Mouse (Mus musculus) R1 (cell line): ENCODE results near the gene Mapkapk2.
A peak's percentile ranks its signal among the peaks of the same experiment; 100 is the strongest.

ENCODE experiments used
- DNase-seq: peaks from one replicate; pipeline ENCODE4 v3.0.0-alpha.2; 2018; ENCODE audit warnings: low read depth, low spot score

The Mapkapk2 gene

DNA sequence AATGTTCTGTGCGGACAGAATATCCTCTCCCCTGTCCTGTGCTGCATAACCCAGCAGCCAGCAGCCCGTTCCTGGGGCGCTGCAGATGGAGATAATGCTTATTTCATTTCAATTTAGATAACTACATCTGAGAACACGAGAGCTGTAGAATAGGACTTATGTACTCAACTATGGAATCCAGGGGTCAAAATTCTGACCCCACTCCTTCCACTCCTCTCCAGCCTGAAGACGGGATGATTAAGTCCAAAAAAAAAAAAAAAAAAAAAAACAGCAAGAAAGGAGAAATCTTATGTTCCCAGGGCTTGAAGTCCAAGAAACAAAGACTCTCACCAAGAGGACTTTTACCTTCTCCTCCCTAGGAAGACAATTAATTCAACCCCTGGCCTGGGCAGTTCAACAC, 14.5 kb downstream of the Mapkapk2 start:
- no peak for DNase-seq

DNA sequence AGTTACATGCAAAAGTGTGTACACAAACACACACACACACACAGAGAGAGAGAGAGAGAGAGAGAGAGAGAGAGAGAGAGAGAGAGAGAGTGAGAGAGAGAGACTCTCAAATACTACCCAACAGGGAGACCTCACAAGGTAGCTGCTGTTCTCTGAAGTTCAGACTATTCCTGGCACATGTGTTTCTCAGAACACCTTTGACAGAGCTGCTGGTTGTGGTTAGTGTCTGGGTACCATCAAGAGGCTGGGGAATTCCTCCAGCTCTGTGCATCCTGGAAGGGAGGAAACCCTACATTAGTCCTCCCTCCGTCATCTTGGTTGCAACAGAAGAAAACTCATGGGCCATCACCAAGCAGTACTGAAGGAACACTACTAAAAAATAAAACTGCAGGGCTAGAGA, 16.9 kb downstream of the Mapkapk2 start:
- DNase-seq, result no peak

DNA sequence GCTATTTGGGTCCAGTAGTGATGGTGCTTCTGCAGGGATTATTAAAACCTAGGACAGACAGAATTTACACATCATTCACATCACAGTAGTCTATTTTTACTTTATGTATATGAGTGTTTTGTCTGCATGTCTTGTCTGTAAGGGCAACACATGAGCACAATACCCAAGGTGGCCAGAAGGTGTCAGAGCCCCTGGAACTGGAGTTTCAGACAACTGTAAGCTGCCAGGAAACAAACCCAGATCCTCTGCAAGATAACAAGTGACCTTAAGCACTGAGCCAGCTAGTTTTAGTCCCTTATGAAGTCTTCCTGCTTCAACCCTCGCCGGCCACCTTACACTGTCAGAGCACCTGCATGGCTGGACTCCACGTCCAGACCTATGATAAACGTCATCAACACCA, 17.9 kb downstream of the Mapkapk2 start:
- peak; percentile 27 for DNase-seq

DNA sequence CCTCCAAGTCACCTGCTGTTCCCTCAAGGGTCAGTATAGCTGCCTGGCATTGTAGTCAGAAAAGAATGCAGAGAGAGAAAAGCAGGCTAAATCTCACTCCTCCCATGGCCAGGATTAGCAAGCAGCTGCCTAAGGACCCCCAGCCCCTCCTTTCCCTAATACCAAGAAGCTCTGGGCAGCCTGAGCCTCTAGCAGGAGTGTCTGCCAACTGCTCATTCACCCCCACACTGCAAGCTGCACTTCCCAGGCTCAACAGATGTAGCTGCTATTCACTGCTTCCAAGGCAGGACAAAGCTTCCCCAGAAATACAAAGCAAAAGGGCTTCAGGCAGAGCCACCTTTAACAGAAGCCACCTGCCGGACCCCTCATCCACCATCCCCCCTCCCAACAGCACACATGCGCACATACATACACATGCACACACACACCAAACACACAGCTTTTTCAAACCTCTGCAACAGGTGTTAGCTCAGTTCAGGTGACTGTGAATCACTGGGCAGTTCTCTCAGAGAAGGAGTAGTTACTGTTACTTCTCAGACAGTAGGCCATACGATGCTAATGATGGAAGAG, 18.8 kb downstream of the Mapkapk2 start:
- no peak for DNase-seq

DNA sequence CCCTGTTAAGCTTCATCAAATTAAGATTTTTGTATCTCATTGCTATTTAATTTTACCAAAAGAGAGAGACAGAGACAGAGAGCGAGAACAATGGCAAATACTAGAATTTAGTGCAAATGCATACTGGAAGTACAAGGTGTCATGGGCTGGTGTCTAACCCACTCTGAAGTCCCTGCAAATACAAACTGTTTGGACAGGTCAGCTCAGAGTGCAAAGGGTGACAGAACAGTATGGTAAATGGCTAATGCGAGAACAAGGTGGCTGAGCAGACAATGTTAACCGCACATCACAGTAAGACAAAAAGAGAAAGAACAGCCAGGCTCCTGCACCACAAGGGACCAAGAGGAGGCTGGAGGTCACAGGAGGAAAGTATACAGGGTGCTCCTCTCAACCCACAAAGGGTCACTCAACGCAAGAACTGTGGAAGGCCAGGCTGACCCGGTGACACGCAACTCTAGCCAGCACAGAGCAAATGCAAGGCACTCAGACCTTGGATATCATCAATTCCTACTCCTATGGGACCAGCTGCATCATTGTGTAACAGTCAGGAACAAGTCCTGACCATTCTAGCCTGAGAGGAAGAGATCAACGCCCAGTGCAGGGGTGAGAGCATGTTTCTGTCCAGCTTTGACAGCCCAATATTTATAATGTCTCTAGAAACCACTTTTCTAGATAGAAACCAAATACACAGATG, 22.4 kb downstream of the Mapkapk2 start:
- no peak for DNase-seq

DNA sequence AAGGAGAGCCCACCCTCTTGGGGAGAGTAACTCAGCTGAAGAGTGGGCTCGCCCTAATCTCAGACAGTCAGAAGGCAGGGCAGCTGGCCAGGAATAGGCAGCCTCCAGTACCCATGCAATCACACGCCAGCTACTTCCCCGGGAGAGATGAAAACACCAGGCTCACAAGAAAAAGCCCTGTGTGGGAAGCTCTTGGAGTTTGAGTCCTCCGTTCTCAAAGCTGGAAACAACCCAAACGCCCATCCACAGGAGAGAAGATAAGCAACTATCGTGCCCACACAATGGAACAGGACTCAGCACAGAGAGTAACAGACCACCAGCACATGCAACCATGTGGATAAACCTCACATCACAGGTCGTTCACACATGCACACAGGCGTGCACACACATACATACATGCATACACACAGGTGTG, 23.1 kb downstream of the Mapkapk2 start:
- DNase-seq, result no peak

DNA sequence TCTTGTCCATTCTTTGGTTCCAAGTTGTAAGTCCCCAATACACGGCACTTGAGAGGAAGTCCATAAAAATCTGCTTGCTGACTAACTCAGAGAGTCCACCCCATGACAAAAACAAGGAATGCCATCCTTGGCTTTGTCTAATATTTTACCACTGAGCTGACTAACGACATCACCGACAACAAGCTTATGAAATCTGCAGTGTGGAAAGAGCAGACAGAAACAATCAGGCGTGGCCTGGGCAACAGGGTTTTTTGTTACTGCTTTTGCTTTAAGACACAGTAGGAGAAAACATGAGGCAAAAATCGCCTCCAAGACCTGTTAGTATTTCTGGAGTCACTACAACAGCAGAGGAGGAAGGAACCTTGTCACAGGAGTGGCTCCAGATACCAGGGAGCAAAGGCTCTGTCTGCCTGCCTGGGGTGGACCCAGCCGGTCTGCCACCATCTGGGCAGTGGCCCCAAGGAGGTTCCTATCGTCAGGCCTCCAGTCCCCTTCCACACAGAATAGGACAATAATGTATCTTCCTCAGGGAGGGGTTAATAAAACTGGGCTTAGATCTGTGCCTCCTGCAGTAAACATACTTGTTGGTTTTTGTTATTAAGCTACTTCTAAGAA, 25.1 kb downstream of the Mapkapk2 start:
- DNase-seq, result no peak

DNA sequence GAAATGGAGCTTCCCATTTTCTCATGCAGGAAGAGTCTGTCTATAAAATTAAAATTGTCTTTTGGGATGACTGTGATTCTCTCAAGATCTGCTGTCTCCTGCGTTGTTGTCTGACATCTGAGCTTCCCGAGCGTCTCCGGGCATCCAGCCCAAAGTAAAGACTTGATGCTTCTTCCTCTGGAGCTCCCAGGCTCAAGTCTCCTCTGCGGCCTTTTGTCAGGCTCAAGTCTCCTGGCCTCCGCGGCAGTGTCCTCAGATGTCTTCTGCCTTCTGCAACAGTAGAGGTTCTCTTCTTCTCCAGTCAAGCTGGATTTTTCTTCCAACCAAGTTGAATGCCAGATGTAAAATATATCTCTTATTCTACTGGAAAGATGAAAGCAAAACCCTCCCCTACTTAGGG, 28.6 kb downstream of the Mapkapk2 start:
- no peak for DNase-seq

DNA sequence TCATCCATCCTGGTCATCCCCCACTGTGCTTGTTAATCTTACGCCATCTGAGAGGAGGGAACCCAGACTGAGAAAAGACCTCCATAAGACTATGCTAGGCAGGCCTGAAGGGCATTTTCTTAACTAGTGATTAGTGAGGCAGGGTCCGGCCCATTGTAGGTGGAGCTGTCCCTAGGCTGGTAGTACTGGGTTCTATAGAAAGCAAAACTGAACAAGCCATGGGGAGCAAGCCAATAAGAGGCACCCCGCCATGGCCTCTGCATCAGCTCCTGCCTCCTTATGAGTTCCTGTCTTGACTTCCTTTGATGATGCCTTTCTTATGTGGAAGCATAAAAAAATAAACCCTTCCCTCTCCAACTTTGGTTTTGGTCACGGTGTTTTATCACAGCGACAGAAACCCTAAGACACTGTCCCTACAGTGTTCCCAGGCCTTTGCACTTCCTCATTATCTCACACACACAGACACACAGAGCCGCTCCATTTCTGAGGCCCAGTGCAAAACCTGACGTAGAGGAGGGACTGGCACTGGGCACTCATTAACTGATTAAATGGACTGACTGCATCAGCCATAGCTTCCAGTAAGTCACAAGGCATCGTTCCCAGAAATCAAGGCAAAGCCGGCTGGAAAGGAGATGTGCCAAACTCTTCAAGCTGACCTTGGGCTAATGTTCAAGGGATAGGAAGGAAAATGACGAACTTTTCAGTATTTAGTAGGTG, 29.5 kb downstream of the Mapkapk2 start:
- no peak for DNase-seq

DNA sequence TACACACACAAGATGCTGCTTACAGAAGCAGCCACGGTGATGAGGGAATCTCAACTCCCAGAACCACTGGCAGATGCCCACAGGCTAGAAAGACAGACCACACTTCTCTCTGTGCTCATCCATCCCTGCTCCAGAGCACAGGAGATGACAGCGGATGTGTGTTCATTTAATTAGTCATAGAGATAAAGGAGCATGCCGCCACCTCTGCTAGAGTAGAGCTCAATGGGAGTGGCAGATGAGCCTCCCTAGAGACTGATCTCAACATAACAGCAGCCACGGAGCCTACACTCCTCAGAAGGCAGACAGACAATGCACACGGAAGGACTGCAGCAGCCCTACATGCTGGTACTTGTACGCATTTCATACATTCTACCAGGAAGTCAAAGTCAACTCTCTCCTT, 33.4 kb downstream of the Mapkapk2 start:
- DNase-seq, result no peak

DNA sequence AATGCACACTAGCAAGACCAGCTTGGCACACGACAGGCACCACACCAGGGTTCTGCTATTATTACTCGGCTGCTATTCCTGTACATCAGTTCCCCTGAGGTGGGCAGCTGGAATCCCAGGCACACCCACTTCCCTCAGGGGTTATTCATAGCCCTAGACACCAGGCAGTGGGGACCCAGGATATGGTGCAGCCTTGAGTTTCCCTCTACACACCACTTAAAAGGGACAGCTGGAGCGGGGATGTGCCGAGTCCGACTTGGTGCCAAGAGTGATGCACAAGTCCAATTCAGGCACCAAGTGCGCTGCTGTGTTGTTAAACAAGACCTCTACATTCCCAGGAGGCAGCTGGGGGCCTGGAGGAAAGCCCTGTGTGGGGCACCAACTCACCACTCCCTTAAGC, 34.8 kb downstream of the Mapkapk2 start:
- no peak for DNase-seq

DNA sequence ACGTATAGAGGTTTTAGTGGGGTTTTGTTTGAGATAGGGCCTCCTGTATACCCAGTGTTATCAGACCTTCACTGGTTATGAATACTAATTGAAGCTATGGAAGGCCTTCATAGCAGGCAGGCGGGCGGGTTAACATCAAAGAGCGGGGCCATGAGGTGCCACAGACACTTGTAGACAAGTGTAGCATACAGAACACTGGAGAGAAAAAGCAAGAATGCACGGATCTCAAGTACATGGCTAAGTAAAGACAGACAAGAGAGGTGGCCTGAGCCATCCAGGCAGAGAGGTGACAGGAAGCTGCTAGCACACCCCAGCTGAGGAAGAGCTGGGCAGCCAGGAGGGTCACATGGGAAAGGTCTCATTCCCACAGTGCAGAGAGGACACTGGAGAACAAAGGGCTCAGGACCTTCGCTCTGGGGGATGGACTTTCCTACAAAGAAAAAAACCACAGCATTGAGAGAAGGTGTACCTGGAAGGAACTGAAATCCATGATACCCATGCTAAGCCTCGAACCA, 35.8 kb downstream of the Mapkapk2 start:
- no peak for DNase-seq

DNA sequence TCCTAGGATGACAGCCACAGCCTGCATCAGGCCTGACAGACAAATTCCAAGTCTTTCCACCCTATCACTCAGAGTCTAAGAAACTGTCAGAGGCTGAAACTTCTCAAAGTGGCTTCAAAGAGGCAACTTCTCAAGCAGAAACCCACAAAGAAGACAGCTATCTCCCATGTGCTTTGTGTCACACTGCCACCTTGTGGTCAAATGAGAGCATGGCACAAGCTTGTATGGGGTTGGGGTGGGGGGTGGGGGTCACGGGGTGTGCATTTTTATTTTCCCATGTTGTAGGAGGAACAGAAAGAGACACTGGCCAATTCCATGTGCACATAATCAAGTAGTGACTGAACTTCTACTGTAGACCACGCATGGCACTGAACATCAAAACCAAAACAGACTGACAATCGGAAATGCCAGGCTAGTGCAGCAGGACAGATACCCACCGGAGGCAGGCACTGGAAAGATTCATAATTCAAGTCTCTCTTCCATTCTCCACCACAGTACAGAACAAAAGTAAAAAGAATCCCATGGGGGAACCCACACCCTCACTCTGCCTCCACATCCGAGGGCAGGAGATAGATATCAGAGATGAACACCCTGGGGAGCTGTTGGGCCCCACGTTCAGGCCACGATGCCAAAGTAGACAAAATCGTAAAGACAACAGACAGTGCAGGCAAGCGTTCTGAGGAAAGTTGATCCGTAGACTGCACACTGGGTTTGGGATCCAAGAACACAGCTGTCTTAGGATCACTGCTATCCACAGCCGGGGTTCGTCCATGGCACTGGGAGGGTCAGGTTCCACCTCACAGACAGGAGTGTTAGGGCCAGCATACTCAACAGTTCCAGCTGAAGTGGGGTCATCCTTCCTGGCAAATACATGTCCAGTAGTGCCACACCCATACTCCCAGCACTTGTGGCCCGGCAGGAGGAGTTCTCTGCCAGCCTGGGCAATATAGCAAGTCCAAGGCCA, 37.1 kb downstream of the Mapkapk2 start:
- peak; percentile 56 for DNase-seq

DNA sequence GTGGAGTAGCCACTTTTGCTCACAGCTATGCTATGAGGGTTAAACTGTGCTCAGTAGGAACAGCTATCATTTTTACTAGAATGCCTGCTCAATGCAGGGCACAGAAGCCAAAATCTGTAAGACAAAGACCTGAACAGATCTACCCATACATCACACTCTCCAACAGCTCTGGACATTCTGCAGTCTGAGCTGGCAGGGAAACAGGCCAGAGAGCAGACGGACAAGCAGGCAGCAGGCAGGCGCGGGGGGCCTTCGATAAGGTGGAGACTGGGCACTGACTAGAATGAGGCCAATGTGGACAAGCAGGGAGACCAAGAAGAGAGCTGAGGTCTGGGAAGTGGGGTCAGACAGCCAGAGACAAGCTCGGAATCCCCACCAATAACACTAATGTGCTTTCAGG, 37.8 kb downstream of the Mapkapk2 start:
- no peak for DNase-seq

DNA sequence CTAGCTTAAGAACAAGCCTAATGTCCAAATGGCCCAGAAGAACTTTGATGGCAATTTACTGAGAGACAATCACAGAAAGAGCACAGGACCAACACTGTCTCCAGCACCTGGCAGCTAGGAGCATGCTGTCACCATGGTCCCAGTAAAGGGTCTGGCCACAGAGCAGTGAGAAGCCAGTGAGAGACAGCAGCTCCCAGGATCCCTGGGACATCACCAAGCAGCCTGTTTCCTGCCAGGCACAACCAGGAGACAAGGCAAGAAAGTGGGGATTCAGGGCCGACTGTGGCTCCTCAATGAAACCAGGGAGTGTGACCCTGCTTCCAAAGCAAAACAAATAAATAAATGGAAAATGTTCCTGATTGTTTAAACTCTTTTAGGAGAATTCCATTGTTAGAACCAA, 38.2 kb downstream of the Mapkapk2 start:
- no peak for DNase-seq

DNA sequence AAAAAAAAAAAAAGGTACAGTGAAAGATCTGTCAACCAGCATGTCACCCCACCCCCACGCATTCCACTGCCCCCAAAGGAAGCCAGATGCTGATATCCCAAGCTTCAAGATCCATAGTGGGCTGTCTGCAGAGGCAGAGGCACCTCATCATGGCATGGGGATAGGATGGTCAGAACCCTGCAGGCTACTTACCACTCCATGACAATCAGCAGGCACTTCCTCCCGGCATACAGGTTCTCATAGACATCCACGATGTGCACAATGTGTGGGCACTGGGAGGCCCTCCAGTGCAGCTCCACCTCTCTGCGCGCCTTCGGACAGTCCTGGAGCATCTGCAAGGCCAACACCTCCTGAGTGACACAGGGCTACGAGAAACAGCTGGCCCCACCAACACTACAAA, 39.2 kb downstream of the Mapkapk2 start:
- no peak for DNase-seq

DNA sequence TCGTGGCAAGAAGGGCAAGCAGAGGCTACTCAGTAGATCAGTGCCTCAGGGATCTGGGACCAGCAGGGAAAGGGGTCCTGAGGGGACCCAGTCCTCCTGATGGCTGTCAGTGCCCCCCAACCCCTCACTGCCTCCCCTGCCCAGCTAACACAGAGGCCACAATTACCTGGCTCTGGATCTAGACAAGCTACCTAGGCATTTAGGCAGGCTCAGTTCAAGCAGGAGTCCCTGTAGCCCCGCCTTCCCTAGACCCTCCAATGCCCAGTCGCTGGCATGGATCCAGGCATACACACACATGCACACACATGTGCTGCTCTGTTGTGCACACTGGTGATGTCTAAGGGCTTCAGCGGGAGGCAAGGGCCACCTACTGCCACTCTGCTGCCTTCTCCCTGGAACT, 43.4 kb downstream of the Mapkapk2 start:
- DNase-seq, result no peak

DNA sequence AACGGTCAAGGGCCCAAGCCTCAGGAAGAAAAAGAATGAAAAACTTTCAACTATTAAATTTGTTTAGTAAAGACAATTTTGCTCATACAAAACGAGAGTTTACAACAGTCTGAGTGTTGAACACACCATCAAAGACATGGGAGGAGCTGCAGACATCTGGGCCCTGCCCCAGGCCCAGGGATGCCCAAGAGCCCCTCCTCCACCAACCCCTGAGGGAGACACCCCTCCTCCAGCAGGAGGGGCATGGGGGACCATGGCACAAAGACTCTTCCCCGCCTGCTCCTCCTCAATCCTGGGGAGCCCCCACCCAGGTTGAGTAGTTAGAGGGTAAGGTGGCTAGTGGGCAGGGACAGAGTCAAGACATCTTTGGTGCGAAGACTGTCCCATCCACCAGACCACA, 44.0 kb downstream of the Mapkapk2 start:
- DNase-seq, result no peak

DNA sequence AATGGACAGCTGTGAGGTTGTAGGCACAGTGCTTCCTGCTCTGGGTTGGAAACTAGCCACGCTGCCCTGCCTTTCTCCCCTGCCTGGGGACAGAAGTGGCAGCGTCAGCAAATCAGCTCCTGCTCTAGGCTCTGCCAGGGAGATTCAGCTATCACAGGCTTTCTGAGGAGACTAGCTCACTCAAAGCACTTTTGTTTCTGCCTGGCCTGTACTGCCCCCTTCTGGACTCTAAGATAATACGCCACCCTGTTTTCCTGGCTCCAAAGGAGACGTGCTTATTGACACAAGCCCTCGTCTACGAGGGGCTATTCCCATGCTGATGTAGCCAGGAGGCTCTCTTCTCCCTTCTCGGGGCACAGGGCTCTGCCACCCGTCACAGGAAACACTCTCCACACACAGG, 44.4 kb downstream of the Mapkapk2 start:
- DNase-seq, result peak; percentile 84

DNA sequence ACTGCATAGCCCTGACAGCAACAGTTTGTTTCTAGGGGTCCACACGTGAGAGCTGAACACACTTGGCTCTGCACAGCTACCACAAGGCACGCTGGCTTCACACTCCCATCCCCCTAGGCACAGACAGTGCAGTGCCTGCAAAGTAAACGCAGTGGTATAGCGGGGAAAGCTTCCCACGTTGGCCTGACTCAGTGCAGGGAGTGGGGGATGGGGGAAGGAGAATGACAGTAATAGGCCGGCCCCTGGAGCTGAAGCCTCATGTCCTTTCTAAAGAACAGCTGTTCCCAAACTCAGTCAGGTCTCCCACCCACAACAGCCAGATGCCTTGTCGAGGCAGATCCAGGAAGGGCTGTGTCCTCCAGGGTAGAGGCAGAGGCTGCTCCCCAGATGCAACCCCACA, 46.6 kb downstream of the Mapkapk2 start:
- no peak for DNase-seq

DNA sequence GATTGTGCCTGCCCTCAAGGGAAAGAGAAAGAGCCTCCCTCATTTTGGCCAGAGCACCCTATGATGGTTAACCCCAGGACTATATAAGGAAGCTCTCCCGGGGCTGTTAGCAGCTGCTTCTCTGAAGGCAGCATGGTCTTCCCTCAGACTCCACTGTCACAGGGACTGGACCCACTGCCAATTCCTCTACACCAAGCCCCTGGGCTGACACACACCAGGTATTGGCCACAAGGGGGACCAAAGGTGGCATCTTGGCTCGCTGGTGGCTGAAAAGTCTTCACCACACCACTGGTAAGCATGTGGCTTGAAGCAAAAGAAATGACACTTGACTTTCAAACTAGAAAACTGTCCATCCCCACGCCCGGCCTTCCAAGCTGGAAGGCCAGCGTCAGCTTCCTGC, 47.0 kb downstream of the Mapkapk2 start:
- no peak for DNase-seq
